Mouse (Mus musculus) spleen, adult 18-20 months (tissue): Measurements from ENCODE around the gene Atp6v1g1.

Experiments used
- DNase-seq, 2 experiments: peaks; one replicate each; pipeline ENCODE4 v3.0.0; 2022; ENCODE audit warnings: mixed read lengths in 2 of 2

The Atp6v1g1 gene

GRCm38 (mm10) chr4:63544494-63545230 is at the start of gene Atp6v1g1:
Gene Atp6v1g1 (plus strand): TSS chr4:63544772.
- DNase-seq = peak; percentile 92 to 93

- DNase-seq = peak; percentile 33 to 61
Observed at GRCm38 (mm10) chr4:63494967-63495914, 49.3 kb upstream of the Atp6v1g1 start.

GRCm38 (mm10) chr4:63495915-63496278 is 48.7 kb upstream of the Atp6v1g1 start, which contains the start of gene Whrn:
Gene Whrn (minus strand): TSS chr4:63495991.
- peak; percentile 64 to 65 for DNase-seq

- no peak for DNase-seq
Observed at GRCm38 (mm10) chr4:63496312-63496711, 48.3 kb upstream of the Atp6v1g1 start.

DNA sequence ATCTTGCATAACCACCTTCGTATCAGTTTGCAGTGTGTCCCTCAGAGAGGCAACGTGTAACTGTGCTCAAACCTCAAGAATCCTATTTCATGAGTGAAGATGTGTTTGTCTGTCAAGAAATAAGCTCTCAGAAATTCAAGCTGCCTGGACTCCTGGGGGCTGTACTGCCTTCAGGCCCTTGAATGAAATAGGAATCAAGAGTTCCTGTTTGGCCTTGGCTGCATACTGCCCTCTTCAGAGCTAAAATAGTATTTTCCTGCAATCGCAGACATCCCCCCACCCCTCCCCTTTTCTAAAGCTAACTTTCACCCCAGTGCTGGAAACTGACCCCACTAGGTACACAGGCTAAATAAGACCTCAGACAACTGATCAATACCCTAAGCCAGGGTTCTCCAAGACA is 46.2 kb upstream of the Atp6v1g1 start:
- DNase-seq = no peak

GRCm38 (mm10) chr4:63501050-63501449 is 43.5 kb upstream of the Atp6v1g1 start:
- DNase-seq = no peak

DNA sequence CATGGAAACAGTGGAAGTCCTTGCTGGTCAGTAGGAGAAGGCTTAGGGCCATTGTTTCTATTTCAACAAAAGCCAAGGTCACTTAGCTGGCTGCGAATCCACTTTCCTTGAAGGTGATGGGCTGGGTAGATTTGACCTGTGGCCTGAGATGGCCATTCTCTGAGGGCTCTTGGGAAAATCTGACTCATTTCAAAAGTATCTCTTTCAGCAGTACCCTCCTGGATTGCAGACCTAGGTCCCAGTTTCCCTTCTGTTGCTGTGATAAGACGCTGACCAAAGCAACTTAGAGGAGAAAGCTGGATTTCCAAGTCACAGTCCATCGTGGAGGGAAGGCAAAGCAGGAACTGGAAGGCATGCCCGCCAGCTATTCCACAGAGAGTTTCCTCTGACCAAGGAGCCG is 40.6 kb upstream of the Atp6v1g1 start:
- no peak for DNase-seq

GRCm38 (mm10) chr4:63507478-63507877 is 37.1 kb upstream of the Atp6v1g1 start:
- no peak for DNase-seq

DNA sequence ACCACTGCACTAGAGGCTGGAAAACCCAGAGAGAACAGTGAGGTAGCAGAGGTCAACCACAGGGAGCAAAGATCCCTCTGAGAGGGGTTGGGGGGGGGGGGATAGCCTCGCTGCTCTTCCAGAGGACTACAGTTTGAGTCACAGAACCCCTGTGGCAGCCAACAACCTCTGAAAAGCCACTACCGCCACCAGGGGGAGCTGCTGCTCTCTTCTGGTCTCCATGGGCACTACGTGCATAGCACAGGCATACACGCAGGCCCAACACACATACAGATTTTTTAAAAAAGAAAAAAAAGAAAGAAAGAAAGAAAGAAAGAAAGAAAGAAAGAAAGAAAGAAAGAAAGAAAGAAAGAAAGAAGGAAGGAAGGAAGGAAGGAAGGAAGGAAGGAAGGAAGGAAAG is 36.3 kb upstream of the Atp6v1g1 start:
- peak; percentile 69 to 88 for DNase-seq

GRCm38 (mm10) chr4:63512921-63513320 is 31.7 kb upstream of the Atp6v1g1 start:
- DNase-seq = no peak

GRCm38 (mm10) chr4:63514454-63514984 is 30.1 kb upstream of the Atp6v1g1 start:
- DNase-seq = no peak

- no peak for DNase-seq
Observed at GRCm38 (mm10) chr4:63515021-63515420, 29.6 kb upstream of the Atp6v1g1 start.

GRCm38 (mm10) chr4:63521813-63522419 is 22.7 kb upstream of the Atp6v1g1 start:
- no peak for DNase-seq

- no peak for DNase-seq
Observed at GRCm38 (mm10) chr4:63525514-63525913, 19.1 kb upstream of the Atp6v1g1 start.

DNA sequence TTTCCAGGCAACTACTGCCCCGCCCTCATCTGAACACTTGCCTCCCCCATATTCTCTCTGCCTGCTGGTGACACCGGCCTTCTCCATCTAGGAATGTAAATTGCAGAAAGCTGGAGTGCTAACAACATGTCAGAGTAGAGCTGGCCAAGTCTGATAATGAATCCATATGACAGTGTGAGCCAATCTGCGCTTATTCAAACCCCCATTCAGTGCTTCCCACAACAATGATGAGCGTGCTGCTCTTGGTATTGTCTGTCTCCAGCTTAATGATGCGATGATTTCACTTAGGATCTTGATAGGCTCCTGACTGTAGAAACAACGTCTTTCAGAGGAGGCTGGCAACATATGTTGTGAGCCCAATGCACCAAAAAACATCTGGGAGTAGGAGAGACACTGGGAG is 15.6 kb upstream of the Atp6v1g1 start:
- no peak for DNase-seq

- no peak for DNase-seq
Observed at GRCm38 (mm10) chr4:63530409-63530808, 14.2 kb upstream of the Atp6v1g1 start.

- DNase-seq = no peak
Observed at GRCm38 (mm10) chr4:63537602-63538001, 7.0 kb upstream of the Atp6v1g1 start.

DNA sequence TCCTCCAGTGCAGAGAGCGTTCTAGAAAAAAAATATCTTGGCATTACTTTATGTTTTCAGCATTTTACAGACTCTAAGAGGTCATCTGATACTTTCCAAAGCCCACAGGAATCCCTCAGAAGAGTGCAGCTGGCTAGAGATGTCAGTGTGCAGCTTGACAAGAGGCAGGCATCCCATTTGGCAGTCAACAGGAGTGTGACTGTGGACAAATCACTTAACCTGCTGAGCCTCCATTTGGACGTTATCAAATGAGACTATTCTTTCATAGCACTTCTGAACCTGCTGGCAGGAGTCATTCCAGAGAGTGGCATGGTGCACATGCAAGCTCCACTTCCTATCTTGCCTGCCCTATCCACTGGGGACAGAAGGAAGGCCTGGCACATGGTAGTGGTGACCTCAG is 2.4 kb upstream of the Atp6v1g1 start:
- DNase-seq = no peak

- peak in 1 of 2 experiments; percentile 44 for DNase-seq
Observed at GRCm38 (mm10) chr4:63543746-63544493, 652 bp upstream of the Atp6v1g1 start.

GRCm38 (mm10) chr4:63545231-63545958 is 823 bp downstream of the Atp6v1g1 start:
- no peak for DNase-seq

- no peak for DNase-seq
Observed at GRCm38 (mm10) chr4:63546441-63547055, 2.0 kb downstream of the Atp6v1g1 start.
